Mouse (Mus musculus): Measurements from ENCODE around the gene Ggt6.

DNA sequence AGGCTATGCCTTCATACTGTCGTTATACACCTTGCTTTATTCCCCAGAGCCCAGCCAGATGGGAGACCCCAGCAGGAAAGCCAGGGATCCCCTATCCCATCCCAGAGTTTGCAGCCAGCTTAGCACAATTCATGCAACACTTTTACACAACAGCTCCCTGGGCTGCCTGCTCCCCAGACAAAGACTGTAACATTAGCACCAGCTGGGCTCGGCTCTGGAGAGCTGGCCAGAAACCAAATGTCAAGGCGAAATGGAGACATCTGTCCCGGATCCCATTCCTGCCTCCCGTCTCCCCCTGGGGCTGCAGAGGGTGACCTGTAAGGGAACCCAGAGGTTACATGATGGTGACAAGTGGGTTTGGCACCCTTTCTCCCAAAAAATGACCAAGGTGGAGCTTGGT is 41.7 kb upstream of the Ggt6 start:
- TF ChIP-seq CHD2 (IDR thresholded peaks at IDR 0.05; ENCODE audit: low read depth, low read length) = no peak
- no peak for TF ChIP-seq ZC3H11A (IDR thresholded peaks at IDR 0.05; ENCODE audit: borderline replicate concordance, low read depth, low read length)
- TF ChIP-seq MAFK (IDR thresholded peaks at IDR 0.05; ENCODE audit: insufficient read depth, low read depth, low read length) = no peak
- no peak for TF ChIP-seq ZNF384 (IDR thresholded peaks at IDR 0.05; ENCODE audit: low read depth, low read length)
